Mouse (Mus musculus) large intestine, adult 2 months (tissue): ENCODE results near the gene Bptf. TPM values are rescaled to one million over a fixed set of nuclear protein-coding genes. Genes with fewer than 3 reads are reported as not detected.
"Not testable (repeated sequence)": the region's sequence is repeated elsewhere in the genome, so short reads cannot be mapped to it uniquely, and the experiment has no call there.

Source experiments
- DNase-seq: peaks from one replicate; pipeline ENCODE4 v3.0.0-alpha.2; 2012; ENCODE audit warnings: low read depth, low spot score
- WGBS: fragments of 180-500 bp; shearing (Covaris S2); methylation state at CpG from one replicate; pipeline ENCODE4 v1.1.7; 2018; 5-methylcytosine and 5-hydroxymethylcytosine counted together
- polyA plus RNA-seq: library from polyadenylated mRNA; depleted of rRNA; stranded (reverse); fragments of >200 nt; gene quantifications from 2 replicates; pipeline ENCODE4 v1.2.3, GENCODE M21; 2012

Gene Bptf
- polyA plus RNA-seq, 1 experiment: 11.2 TPM

DNA sequence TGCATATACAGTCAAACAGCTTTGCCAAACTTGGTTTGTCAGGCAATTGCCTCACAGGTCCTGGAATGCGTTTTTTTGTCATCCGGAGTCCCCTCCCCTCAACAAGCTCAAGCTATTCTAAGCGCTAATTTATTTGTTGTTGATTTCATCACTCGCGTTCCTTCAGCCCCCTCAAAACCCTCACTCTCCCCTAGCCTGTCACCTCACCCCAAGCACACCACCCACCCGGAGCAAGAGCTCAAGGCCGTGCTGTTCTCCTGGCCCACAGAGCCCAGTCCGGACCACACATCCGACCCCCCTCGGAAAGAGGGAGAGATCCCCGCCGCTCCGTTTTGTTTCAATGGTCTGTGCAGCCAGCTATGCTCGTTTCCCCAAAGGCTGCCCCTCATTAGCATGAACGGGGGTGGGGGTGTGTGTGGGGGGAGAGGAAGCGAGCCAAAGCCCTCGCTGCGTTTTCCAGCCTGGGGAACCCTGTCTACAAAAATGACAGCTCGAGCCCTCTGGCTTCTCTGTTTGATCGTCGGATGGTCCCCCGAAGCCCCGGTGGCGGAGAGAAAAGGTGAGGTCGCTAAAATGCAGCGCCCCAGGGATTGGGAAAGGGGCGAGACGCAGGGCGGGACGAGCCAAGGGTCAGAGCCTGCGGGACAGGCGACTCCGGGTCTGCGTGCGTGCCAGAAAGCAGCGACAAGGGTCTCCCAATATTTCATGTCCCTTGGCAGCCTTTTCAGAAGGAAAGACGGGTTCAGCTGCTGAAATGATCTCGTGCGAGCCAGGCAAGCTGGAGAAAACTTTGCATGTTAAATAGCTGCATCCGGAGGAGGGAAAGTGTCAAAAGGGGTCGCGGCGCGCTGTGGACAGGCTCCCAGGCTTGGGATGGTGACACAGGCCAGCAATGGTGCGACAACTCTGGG, 106.3 kb downstream of the Bptf start, which contains the start of gene 1810010H24Rik:
1810010H24Rik (plus strand) TSS at position 271 of the 911 bp plus-strand sequence.
- 3% methylated on average over 45 of the region's 45 CpGs for WGBS
- DNase-seq: no peak

DNA sequence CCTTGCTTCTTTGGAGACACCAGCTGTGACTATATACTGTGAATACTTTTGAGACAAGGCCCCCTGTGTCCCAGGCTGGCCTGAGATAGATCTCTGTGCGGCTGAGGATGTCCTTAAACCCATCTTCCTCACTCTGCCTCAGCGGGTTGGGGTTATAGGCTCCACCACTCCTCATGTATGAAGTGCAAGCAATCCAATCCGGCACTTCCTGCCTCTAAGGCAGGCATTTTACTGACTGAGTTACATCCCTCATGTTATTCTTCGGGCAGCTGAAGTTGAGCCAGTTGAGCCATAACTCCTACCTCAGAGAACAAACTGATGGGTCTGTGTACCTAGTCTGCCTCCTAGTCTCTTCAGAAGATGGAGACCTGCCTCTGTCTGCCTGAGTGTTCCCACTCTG, 107.5 kb downstream of the Bptf start:
- 75% methylated on average over 4 of the region's 4 CpGs for WGBS
- DNase-seq: no peak

DNA sequence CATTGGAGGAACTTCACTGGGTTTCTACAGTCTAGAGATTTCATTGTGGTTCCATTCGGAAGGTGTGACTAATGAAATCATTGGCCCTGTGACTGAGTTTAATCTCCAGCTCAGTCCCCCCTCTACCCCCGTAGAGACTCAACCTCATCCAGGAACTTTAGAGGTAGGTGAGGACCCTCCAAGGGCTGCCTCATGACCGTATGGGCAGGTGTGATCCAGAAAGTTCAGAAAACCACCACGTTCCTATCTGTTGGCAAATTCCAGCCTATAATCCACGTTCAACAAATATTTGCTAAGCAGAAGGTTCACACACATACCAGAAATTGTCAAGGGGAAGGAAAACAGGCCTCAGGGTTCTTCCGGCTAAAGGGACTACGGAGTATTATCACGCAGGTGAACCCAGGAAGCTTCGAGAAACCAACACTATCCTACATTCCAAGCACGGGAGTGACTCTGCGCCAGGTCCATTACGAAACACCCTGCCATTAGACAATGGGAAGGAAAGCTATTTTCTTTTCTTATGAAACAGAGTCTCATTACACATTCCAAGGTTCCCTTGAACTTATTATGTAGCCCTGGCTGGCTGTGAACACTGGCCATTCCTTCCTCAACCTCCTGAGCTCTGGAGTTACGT, 109.8 kb downstream of the Bptf start:
- 37% methylated on average over 13 of the region's 13 CpGs for WGBS
- DNase-seq: no peak

DNA sequence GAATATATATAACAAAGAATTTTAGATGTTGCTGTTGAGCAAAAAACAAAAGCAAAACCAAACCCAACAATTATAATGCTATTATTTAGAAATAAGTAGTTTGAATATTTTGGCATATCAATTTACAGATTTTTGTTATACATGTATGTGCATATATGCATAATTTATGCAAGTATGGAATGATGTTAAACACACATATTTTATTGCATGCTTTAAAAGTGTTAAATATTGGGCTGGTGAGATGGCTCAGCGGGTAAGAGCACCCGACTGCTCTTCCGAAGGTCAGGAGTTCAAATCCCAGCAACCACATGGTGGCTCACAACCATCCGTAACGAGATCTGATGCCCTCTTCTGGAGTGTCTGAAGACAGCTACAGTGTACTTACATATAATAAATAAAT, 112.2 kb downstream of the Bptf start:
- DNase-seq: not testable (repeated sequence)
- WGBS: 87% methylated on average over 5 of the region's 5 CpGs

DNA sequence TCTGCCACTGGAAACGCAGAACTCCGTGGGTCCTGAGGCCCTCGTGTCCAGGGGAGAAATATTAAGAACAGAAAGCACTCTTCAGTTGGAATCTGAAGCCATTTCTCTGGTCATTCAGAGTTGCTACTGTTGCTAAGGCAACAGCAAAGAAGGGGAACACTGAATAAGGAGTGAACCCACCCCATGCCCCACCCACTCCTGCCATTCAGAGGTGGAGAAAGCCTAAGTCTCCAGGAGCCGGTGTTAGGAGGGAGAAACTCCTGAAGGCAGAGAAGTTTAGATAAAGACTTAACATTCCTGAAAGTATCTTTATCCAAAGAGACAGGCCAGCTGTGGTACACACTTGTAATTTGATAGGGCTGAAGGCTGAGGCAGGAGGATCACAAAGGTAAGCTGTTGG, 112.6 kb downstream of the Bptf start:
- DNase-seq: no peak
- 79% methylated on average over 4 of the region's 4 CpGs for WGBS

DNA sequence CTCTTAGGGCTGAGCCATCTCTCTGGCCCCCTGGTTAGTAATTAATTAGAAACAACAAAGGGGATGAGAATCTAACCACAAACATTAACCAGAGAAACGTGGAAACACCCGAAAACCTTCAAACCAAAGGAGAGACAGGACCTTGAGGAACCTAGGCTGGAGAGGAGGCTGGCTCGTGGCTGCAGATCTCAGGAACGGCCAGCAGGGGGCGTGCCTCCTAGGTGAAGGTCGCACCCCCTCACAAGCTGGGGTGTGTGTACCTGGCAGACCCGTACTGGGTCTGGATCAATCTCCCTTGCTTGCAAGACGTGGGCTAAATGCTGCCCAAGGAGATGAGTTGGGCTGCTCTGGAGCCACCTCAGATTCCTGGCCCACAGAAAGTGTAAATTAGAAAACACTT, 113.3 kb downstream of the Bptf start:
- 50% methylated on average over 8 of the region's 8 CpGs for WGBS

DNA sequence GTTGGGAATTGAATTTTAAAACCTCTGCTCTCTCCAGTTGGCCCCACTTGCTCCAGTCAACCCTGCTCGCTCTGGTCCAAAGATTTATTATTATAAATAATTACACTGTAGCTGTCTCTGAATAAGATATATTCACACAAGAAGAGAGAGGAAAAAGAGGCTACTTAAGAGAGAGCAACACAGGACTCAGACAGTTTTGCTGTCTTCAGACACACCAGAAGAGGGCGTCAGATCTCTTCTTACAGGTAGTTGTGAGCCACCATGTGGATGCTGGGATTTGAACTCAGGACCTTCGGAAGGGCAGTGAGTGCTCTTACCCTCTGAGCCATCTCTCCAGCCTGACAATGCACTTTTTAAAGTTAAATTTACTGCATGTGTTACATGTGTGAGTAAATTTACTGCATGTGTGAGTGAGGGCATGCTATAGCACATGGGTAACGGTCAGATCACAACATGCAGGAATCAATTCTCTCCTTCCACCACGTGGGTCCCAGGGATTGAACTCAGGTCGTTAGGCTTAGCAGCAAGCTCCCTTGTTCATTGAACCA, 114.5 kb downstream of the Bptf start:
- no peak for DNase-seq
- WGBS: 71% methylated on average over 6 of the region's 6 CpGs

More for the DNA sequence above, 113.3 kb downstream of the Bptf start:
- no peak for DNase-seq

DNA sequence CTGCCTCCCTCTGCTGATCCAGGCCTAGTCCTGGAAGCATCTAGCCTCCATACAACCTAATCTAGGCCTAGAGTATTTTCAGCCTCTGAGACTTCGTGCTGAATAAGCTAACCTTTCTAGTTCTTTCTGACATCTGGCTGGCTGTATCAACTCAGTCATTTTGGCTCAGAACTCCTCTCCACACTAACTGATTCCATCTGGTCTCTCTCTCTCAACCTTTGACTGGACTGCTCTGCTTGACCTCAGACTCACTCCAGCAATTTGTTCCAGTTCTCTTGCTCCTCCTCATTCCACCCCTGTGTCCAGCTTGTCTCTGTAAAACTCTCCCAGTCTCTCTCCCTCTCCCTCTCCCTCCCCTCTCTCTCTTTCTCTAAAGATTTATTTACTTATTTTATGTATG, 115.0 kb downstream of the Bptf start:
- 61% methylated on average over 1 of the region's 1 CpGs for WGBS
- DNase-seq: no peak

DNA sequence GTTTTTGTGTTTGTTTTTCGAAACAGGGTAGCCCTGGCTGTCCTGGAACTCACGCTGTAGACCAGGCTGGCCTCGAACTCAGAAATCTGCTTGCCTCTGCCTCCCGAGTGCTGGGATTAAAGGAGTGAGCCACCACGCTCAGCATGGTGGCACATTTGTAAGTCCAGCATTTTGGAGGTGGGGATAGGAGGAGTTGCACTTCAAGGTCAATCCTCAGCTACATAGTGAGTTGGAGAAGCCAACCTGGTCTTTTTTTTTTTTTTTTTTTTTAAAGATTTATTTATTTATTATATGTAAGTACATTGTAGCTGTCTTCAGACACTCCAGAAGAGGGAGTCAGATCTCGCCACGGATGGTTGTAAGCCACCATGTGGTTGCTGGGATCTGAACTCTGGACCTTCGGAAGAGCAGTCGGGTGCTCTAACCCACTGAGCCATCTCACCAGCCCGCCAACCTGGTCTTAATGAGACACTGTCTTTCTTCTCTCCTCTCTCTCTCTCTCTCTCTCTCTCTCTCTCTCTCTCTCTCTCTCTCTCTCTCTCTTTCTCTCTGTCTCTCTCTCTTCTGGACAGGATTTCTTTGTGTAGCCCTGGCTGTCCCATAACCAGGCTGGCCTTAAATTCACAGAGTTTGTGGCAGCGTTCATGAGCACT, 116.3 kb downstream of the Bptf start:
- 79% methylated on average over 11 of the region's 11 CpGs for WGBS
- DNase-seq: not testable (repeated sequence)

DNA sequence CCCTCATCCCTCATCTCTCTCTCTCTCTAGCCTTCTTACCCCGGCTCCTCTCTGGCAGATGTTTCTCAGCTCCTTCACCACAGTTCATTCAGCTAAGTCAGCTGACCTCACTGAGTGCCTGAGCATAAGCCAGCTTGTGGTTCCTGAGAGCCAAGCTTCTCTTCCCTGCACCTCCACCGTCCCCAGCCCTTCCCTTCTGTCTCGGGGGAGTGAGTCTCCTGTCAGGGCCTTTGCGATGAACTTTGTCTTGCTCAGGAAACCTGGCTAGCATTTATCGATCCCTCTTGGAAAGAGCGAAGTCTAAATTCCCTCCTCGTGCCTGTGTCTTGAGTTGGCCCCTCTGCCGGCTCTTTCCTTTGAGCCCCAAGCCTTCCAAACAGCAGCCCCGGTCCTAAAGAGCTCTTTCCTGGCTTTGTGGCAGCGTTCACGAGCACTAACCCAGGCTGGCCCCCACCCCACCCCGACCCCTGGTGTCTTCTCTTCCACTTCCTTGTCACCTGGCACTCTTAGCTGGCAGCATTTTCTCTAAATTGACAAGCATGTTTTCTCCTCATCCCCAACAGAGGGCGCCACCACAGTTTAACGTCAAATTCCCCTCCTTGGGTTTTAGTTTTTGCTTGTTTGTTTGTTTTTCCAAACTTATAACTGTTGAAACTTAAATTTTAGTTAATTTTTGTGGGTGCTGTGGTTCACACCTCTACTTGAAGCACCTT, 117.2 kb downstream of the Bptf start:
- WGBS: 18% methylated on average over 14 of the region's 14 CpGs

DNA sequence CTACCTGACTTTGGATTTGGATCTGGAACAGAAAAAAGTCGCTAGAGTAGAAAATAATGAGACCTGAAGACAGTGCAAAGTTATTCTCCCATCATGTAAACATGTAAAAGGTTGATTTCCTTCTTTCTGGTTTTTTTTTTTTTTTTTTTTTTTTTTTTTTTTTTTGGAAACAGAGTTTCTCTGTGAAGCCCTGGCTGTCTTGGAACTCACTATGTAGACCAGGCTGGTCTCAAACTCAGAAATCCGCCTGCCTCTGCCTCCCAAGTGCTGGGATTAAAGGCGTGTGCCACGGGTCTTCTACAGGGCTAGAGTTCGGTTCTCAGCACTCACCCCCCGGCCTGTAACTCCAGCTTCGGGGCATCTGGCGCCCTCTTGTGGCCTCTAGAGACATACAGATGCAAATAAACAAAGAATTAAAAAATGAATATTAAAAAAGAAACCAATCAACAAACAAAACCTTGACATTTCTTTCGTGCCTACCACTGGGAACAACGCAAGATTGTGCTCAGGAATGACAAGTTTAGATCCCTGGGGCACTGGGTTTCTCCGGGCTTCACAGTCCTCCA, 117.8 kb downstream of the Bptf start:
- 82% methylated on average over 11 of the region's 11 CpGs for WGBS

More for the DNA sequence above, 117.2 kb downstream of the Bptf start:
- no peak for DNase-seq

DNA sequence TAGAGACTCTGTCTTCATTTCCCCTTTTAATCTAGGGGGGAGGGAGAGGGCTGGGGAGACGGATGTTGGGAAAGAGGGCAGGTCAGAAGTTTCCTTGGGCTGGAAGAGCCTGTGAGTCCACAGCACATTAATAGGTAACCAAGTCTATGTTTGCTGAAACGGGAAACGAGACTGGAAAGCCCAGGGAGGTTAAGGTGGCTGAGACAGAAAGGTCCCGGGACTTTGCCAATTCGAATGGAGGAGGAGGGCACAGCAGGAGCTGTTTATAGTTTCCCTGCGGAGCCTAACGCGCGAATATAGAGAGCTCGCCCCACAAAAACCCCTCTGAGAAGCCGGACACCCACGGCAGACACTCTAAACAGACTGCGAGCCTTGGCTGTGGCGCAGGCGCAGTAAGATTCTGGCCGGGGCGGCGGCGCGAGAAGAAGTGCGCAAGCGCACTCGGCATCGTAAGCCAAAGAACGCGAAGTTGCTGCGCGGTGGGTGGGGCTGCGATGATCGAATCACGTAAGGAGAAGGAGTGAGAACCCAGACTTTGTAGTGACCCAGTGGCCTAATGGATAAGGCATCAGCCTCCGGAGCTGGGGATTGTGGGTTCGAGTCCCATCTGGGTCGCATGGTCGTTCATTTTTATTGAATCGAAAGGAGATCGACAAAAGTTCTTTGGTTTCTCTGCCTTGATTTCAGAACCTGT, 119.5 kb downstream of the Bptf start:
- peak; percentile 88 for DNase-seq
- WGBS: under 1% methylated on average over 37 of the region's 37 CpGs

More for the DNA sequence above, 117.8 kb downstream of the Bptf start:
- no peak for DNase-seq

DNA sequence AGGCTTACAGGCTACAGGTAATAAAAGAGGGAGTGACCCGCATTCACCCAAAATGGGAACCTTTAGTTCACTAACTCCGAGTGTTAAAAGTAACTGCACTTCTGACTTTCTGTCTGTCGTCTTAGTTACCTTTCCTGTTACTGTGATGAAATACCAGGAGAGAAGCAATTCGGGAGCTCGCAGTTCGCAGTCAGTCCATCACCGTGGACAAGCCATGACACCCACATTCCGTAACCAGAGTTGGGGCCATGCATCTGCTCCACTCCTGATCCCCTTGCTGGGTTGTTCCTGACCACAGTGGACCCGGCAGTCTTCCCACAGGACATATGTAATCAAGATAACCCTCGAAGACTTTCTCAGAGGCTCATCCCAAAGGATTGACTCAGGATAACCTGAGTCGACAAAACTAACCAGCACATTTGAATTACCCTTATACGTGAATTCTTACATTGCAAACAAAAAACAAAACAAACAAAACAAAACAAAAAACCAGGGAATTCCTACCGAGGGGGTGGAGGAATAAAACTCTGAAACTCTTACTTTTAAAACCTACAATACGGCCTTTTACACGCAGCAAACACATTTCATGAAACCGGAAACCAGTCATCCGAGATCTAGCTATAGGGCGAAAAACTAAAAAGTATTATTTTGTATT, 120.1 kb downstream of the Bptf start:
- WGBS: 24% methylated on average over 18 of the region's 18 CpGs
- no peak for DNase-seq

DNA sequence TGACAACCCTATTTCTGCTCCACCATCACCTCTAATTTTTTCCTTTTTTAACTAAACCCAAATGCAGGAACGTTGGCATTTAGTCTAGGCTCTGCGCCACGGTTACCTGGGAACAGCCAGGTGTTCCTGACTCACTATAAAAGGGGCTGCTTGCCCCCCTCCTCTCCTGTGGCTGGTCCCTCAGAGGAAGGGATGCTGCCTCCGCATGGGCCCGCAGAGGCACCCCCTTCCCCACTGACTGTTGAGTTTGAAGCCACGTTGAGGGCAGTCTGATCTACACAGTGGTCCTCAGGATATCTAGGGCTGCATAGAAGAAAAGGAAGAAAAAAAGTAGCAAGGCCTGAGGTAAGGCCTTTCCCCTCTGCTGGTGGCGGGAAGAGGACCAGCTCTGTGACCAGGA, 120.8 kb downstream of the Bptf start:
- no peak for DNase-seq
- 74% methylated on average over 7 of the region's 7 CpGs for WGBS

DNA sequence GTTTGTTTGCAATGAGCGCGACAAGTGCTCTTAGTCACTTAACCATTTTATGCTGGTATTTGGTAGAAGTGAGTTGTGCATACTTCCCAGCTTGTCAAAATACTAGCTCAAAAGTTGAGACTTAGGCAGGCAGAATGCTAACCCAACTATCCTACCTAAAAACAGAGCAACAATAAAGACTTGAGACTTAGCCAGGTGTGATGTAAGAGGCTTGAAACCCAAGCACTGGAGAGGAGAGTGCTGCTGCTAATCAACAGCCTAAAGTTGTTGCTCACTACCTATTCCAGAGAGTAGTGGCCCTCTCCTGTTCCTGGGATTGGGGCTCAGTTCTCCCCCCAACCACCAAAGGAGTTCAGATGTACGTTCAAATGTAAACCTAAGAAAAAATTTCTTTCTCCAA, 121.5 kb downstream of the Bptf start:
- WGBS: 66% methylated on average over 3 of the region's 3 CpGs
- DNase-seq: no peak

DNA sequence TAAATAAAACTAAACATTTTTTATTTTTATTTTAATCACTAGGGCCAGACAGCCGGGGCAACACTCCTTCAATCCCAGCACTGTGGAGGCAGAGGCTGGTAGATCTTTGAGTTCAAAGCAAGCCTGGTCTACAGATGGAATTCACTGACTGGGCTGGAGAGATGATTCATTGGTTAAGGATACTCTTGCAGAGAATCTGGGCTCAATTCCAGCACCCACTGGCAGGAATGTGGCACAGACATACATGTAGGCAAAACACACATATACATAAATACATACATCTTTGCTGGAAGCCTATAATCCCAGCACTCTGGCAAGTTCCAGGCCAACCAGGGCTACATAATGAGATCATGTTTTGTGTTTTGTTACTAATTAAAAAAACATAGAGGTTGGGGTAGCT, 126.4 kb downstream of the Bptf start:
- 76% methylated on average over 1 of the region's 1 CpGs for WGBS
- no peak for DNase-seq

DNA sequence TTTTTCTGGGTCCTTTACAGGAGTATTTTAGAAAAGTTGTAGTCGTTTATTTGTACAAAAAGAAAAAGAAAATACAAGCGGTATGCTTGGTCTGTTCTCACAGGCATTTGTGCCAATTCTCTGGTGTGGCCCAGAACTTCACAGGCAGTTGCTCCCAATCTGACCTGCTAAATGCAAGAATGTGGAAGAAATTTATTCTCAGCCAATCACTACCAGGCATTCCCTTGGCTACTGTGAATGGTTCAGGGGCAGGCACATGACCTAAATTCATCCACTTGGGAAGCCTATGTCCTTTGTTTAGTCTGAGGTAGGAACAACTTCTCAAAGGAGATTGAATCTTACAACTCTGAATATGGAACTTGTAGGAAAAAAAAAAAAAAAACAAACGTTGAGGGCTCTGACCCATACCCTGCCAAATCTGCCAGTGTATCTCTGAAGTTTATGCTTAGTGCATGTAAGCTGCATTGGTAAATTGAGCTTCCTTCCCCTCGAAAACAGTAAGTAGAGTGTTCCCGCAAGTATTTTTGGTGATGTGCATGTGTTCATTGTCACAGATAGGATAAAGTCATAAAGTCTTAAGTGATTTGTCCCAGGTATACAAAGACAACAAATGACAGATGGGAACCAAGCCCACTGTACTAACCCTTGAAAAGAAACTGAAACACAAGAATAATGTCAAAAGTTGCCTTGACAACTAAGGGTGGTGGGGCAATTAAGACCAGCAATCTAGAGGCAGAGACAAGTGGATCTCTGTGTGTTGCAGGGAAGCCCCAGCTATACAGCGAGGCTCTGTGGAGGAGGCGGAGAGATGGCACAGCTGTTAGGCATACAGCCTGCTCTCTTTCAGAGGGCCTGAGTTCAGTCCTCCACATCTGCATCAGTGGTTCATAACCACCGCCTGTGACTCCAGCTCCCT, 129.9 kb downstream of the Bptf start:
- WGBS: 37% methylated on average over 8 of the region's 8 CpGs

More for the DNA sequence above, 129.9 kb downstream of the Bptf start:
- DNase-seq: no peak
